In genomic region chr1:74256782-74257181, GRCm38 (mm10) we compare ENCODE assay signal across 26 mouse cellular contexts. TPM values are rescaled to one million over a fixed set of nuclear protein-coding genes. Genes with fewer than 3 reads are reported as not detected.
DNase-seq lines count a peak whose midpoint lies in the region; ATAC-seq and TF ChIP-seq lines count a peak whose summit lies in the region.
"Had no signal": no experiment of that assay in that cellular context is flagged by ENCODE, and none has a peak within 500 bp of the region (broad histone marks: within the 10 kb centered on the region; RNA-seq: fewer than 3 reads in every experiment).

No protein-coding gene starts in this region.

- no peak for TF ChIP-seq POLR2A in CH12.LX (IDR thresholded peaks at IDR 0.05; ENCODE audit: low read depth, low read length)
- no peak for TF ChIP-seq POLR2A in ES-Bruce4 (IDR thresholded peaks at IDR 0.05; ENCODE audit: insufficient read depth, low read length)

- H3K79me2 ChIP-seq in CH12.LX (replicated peaks; ENCODE audit: control insufficient read depth, extremely low read depth, insufficient read depth, poor library complexity, severe bottlenecking): peaks cover 38% of the 10 kb centered on the region

- ATAC-seq in heart, embryonic 15.5 days (replicated peaks; ENCODE audit: insufficient number of reproducible peaks, insufficient read depth, low FRiP score, low read depth): no peak; the same call in 1 of the 2 replicates

- H3K27ac ChIP-seq in heart, embryonic 15.5 days: peak overlapping the region; percentile 50
- H3K27ac ChIP-seq in CH12.LX (ENCODE audit: insufficient read depth, low read depth) (peak overlapping the region; percentile 17; the same call in 1 of the 2 replicates), ES-Bruce4 (ENCODE audit: insufficient read depth, low read length) (peak overlapping the region; percentile 83)
- H3K27ac ChIP-seq: forebrain, embryonic 12.5 days; hindbrain, embryonic 15.5 days; limb, embryonic 15.5 days; neural tube, embryonic 13.5 days; stomach, embryonic 15.5 days had no signal

- in situ Hi-C loops in CH12.LX (cut with MboI; ENCODE audit: low pct_ligation_motif_present, low pct_unique_long_range_greater_than_20kb, low sequenced_read_pairs): no loop called here

- H3K4me1 ChIP-seq in heart, embryonic 15.5 days (replicated peaks): peaks cover 14% of the 10 kb centered on the region
- H3K4me1 ChIP-seq in CH12.LX (ENCODE audit: control insufficient read depth in 1 of 2, insufficient read depth in 2 of 2) (peaks cover 11 to 39% of the 10 kb centered on the region in 2 experiments), ES-Bruce4 (ENCODE audit: control insufficient read depth, insufficient read depth, low read length) (peaks cover 4% of the 10 kb centered on the region)
- H3K4me1 ChIP-seq: forebrain, embryonic 12.5 days; hindbrain, embryonic 15.5 days; limb, embryonic 15.5 days; neural tube, embryonic 13.5 days; stomach, embryonic 15.5 days had no signal

- H3K27me3 ChIP-seq in heart, embryonic 15.5 days: no peaks in the 10 kb centered on the region
- no peaks in the 10 kb centered on the region for H3K27me3 ChIP-seq in CH12.LX (replicated peaks)
- no peaks in the 10 kb centered on the region for H3K27me3 ChIP-seq in ES-Bruce4 (ENCODE audit: control insufficient read depth, insufficient read depth, low read length, poor library complexity, severe bottlenecking)
- H3K27me3 ChIP-seq: forebrain, embryonic 12.5 days; hindbrain, embryonic 15.5 days; limb, embryonic 15.5 days; megakaryocyte, embryonic 14.5 days; neural tube, embryonic 13.5 days; stomach, embryonic 15.5 days had no signal

- WGBS in heart, embryonic 15.5 days: 43% methylated on average over 4 of the region's 4 CpGs

- TF ChIP-seq EP300 in CH12.LX (IDR thresholded peaks at IDR 0.05; ENCODE audit: low read length) (no peak), ES-Bruce4 (IDR thresholded peaks at IDR 0.05; ENCODE audit: insufficient read depth, low read depth, low read length) (peak; percentile 93)

- no peak for TF ChIP-seq CTCF in CH12.LX (conservative IDR thresholded peaks at IDR 0.05 in 1 of 2, IDR thresholded peaks at IDR 0.05 in 1 of 2; ENCODE audit: low read depth in 2 of 2, low read length in 2 of 2)
- no peak for TF ChIP-seq CTCF in ES-Bruce4 (IDR thresholded peaks at IDR 0.05; ENCODE audit: low read depth, low read length)

- no peak for TF ChIP-seq RAD21 in CH12.LX (IDR thresholded peaks at IDR 0.05; ENCODE audit: low read depth, low read length)

- no peak for DNase-seq in heart, adult 18-20 months
- no peak for DNase-seq in CH12.LX (ENCODE audit: extremely low read depth)
- peak; percentile 54 for DNase-seq in heart, postnatal 4 days
- DNase-seq in retina, embryonic 14.5 days (ENCODE audit: low spot score): no peak
- DNase-seq in thymus, adult 18-20 months: no peak
- DNase-seq: adrenal gland, adult 2 months; cerebellum, adult 9-10 months; kidney, adult 11 months; lung, postnatal 14 days; midbrain, embryonic 14.5 days; right cerebral cortex, postnatal 14 days had no signal

- H3K9ac ChIP-seq in heart, embryonic 15.5 days: no peak overlapping the region
- H3K9ac ChIP-seq in CH12.LX (ENCODE audit: insufficient read depth, low read depth) (no peak overlapping the region), ES-Bruce4 (ENCODE audit: low read depth, poor library complexity, severe bottlenecking) (no peak overlapping the region)
- H3K9ac ChIP-seq: forebrain, embryonic 12.5 days; hindbrain, embryonic 15.5 days; limb, embryonic 15.5 days; neural tube, embryonic 13.5 days; stomach, embryonic 15.5 days had no signal

- no peak overlapping the region for H3K4me3 ChIP-seq in heart, embryonic 15.5 days
- H3K4me3 ChIP-seq in CH12.LX (replicated peaks in 1 of 3; ENCODE audit: low read depth in 2 of 3, low read length in 2 of 3, poor library complexity in 1 of 3) (no peak overlapping the region), ES-Bruce4 (ENCODE audit: low read depth, low read length) (no peak overlapping the region)
- H3K4me3 ChIP-seq: forebrain, embryonic 12.5 days; hindbrain, embryonic 15.5 days; limb, embryonic 15.5 days; megakaryocyte, embryonic 14.5 days; neural tube, embryonic 13.5 days; stomach, embryonic 15.5 days had no signal

- H3K9me3 ChIP-seq in heart, embryonic 15.5 days (replicated peaks): no peaks in the 10 kb centered on the region
- H3K9me3 ChIP-seq in CH12.LX (replicated peaks; ENCODE audit: low read length) (no peaks in the 10 kb centered on the region), ES-Bruce4 (replicated peaks; ENCODE audit: control insufficient read depth, insufficient read depth, low read length, poor library complexity, severe bottlenecking) (no peaks in the 10 kb centered on the region)
- H3K9me3 ChIP-seq: forebrain, embryonic 12.5 days; hindbrain, embryonic 15.5 days; limb, embryonic 15.5 days; megakaryocyte, embryonic 14.5 days; neural tube, embryonic 13.5 days; stomach, embryonic 15.5 days had no signal

- dilution Hi-C loops in CH12.LX (cut with MboI; ENCODE audit: extremely low pct_ligation_motif_present, extremely low pct_unique_long_range_greater_than_20kb, low sequenced_read_pairs): no loop called here

- no peak overlapping the region for H3K4me2 ChIP-seq in heart, embryonic 15.5 days
- no peak overlapping the region for H3K4me2 ChIP-seq in CH12.LX (ENCODE audit: insufficient read depth, low read depth, poor library complexity, severe bottlenecking)
- H3K4me2 ChIP-seq: forebrain, embryonic 12.5 days; hindbrain, embryonic 15.5 days; limb, embryonic 15.5 days; neural tube, embryonic 13.5 days; stomach, embryonic 15.5 days had no signal

- H3K36me3 ChIP-seq in heart, embryonic 15.5 days: peaks cover 87% of the 10 kb centered on the region
- peaks cover 62 to 88% of the 10 kb centered on the region in 2 experiments for H3K36me3 ChIP-seq in CH12.LX (replicated peaks in 1 of 2; ENCODE audit: control insufficient read depth in 1 of 2, insufficient read depth in 1 of 2, low read length in 1 of 2)
- peaks cover 36% of the 10 kb centered on the region for H3K36me3 ChIP-seq in ES-Bruce4 (ENCODE audit: control insufficient read depth, insufficient read depth, low read length, poor library complexity, severe bottlenecking)

TF ChIP-seq in CH12.LX, 34 proteins besides CTCF, POLR2A, EP300 and RAD21 (continues in another document):
- no peak for TF ChIP-seq NELFE (IDR thresholded peaks at IDR 0.05; ENCODE audit: low read depth, low read length)
- no peak for TF ChIP-seq IRF4 (IDR thresholded peaks at IDR 0.05; ENCODE audit: low read depth, low read length)
- TF ChIP-seq MAZ (IDR thresholded peaks at IDR 0.05; ENCODE audit: low read depth, low read length): no peak
- no peak for TF ChIP-seq SMC3 (IDR thresholded peaks at IDR 0.05; ENCODE audit: low read depth, low read length)
- TF ChIP-seq JUN (IDR thresholded peaks at IDR 0.05; ENCODE audit: insufficient read depth, low read depth, low read length): no peak
- TF ChIP-seq KAT2A (IDR thresholded peaks at IDR 0.05; ENCODE audit: insufficient replicate concordance, low read length): no peak
- no peak for TF ChIP-seq CHD1 (IDR thresholded peaks at IDR 0.05; ENCODE audit: low read depth, low read length)
- TF ChIP-seq USF1 (IDR thresholded peaks at IDR 0.05; ENCODE audit: low read depth, low read length): no peak
- TF ChIP-seq POLR2AphosphoS2 (IDR thresholded peaks at IDR 0.05; ENCODE audit: low read depth, low read length): no peak
- no peak for TF ChIP-seq MAFK (IDR thresholded peaks at IDR 0.05; ENCODE audit: insufficient replicate concordance, low read length)
- TF ChIP-seq TCF12 (IDR thresholded peaks at IDR 0.05; ENCODE audit: low read depth, low read length): no peak

RNA-seq across cellular contexts. Expression of gene Arpc2, which starts 20.9 kb away (rescaled TPM):
- 406 and 413 TPM in 2 replicates for polyA plus RNA-seq in heart, embryonic 15.5 days (2015; fragmentation: Nextera tagmentation; extraction: Ambion mirVana)
- total RNA-seq in heart, adult 18-20 months (2021): 100 to 1,000 TPM; 141 to 153 TPM
- 218 and 234 TPM in 2 replicates for total RNA-seq in CH12.LX (2012; rRNA removed)
- 455 and 462 TPM in 2 replicates for total RNA-seq in CH12.LX (2014; rRNA removed)
- 504 and 522 TPM in 2 replicates for polyA plus RNA-seq in CH12.LX (2012; ENCODE audit: insufficient read length, low read depth)
- polyA plus RNA-seq in ES-Bruce4 (2011; ENCODE audit: insufficient read depth, insufficient read length, low read depth, missing spikeins): 282 and 284 TPM in 2 replicates
- total RNA-seq in heart, postnatal 4 days (2021): 100 to 1,000 TPM; 246 to 249 TPM

RNA-seq across cellular contexts. Expression of gene Gpbar1, which starts 21.6 kb away (rescaled TPM):
- 0.13 and 0.34 TPM in 2 replicates for polyA plus RNA-seq in heart, embryonic 15.5 days (2015; fragmentation: Nextera tagmentation; extraction: Ambion mirVana)
- total RNA-seq in heart, adult 18-20 months (2021): not detected
- 0.21 TPM in 1 of 2 replicates, not detected in the other for total RNA-seq in CH12.LX (2012; rRNA removed)
- total RNA-seq in CH12.LX (2014; rRNA removed): not detected in 2 replicates
- polyA plus RNA-seq in CH12.LX (2012; ENCODE audit: insufficient read length, low read depth): not detected in 2 replicates
- polyA plus RNA-seq in ES-Bruce4 (2011; ENCODE audit: insufficient read depth, insufficient read length, low read depth, missing spikeins): not detected in 2 replicates
- total RNA-seq in heart, postnatal 4 days (2021): not detected
- total RNA-seq: adrenal gland, adult 2 months; common myeloid progenitor, adult 5-6 weeks; gastrocnemius, adult 8-10 months; heart, postnatal 10 days; layer of hippocampus, adult 18-20 months; left cerebral cortex, postnatal 36 days; MEL had no signal
- polyA plus RNA-seq: C2C12; hindbrain, embryonic 15.5 days; neural tube, embryonic 13.5 days had no signal

RNA-seq across cellular contexts. Expression of gene Aamp, which starts 27.8 kb away (rescaled TPM):
- 168 and 209 TPM in 2 replicates for polyA plus RNA-seq in heart, embryonic 15.5 days (2015; fragmentation: Nextera tagmentation; extraction: Ambion mirVana)
- 100 to 1,000 TPM in 1 of 2 experiments, 10 to 100 TPM in 1; 99.8 to 102 TPM for total RNA-seq in heart, adult 18-20 months (2021)
- total RNA-seq in CH12.LX (2012; rRNA removed) (151 and 163 TPM in 2 replicates), CH12.LX (2014; rRNA removed) (103 and 108 TPM in 2 replicates)
- polyA plus RNA-seq in CH12.LX (2012; ENCODE audit: insufficient read length, low read depth) (172 and 193 TPM in 2 replicates), ES-Bruce4 (2011; ENCODE audit: insufficient read depth, insufficient read length, low read depth, missing spikeins) (96.3 and 103 TPM in 2 replicates)
- 100 to 1,000 TPM; 103 to 105 TPM for total RNA-seq in heart, postnatal 4 days (2021)

RNA-seq across cellular contexts. Expression of gene Pnkd, which starts 27.9 kb away (rescaled TPM):
- 276 and 288 TPM in 2 replicates for polyA plus RNA-seq in heart, embryonic 15.5 days (2015; fragmentation: Nextera tagmentation; extraction: Ambion mirVana)
- total RNA-seq in heart, adult 18-20 months (2021): 100 to 1,000 TPM; 138 to 151 TPM
- total RNA-seq in CH12.LX (2012; rRNA removed) (117 and 154 TPM in 2 replicates), CH12.LX (2014; rRNA removed) (42.7 and 45.5 TPM in 2 replicates)
- polyA plus RNA-seq in CH12.LX (2012; ENCODE audit: insufficient read length, low read depth) (263 and 318 TPM in 2 replicates), ES-Bruce4 (2011; ENCODE audit: insufficient read depth, insufficient read length, low read depth, missing spikeins) (40.9 and 43.6 TPM in 2 replicates)
- 100 to 1,000 TPM; 198 to 211 TPM for total RNA-seq in heart, postnatal 4 days (2021)

RNA-seq across cellular contexts. Expression of gene Tmbim1, which starts 48.6 kb away (rescaled TPM):
- polyA plus RNA-seq in heart, embryonic 15.5 days (2015; fragmentation: Nextera tagmentation; extraction: Ambion mirVana): 44.9 and 48.1 TPM in 2 replicates
- total RNA-seq in heart, adult 18-20 months (2021): 10 to 100 TPM; 40.2 to 46.3 TPM
- total RNA-seq in CH12.LX (2012; rRNA removed) (30.9 and 32.4 TPM in 2 replicates), CH12.LX (2014; rRNA removed) (26.6 and 28.3 TPM in 2 replicates)
- polyA plus RNA-seq in CH12.LX (2012; ENCODE audit: insufficient read length, low read depth) (31.1 and 35.1 TPM in 2 replicates), ES-Bruce4 (2011; ENCODE audit: insufficient read depth, insufficient read length, low read depth, missing spikeins) (58.8 and 62.2 TPM in 2 replicates)
- 10 to 100 TPM; 43.4 to 44.3 TPM for total RNA-seq in heart, postnatal 4 days (2021)

Comparison
In these comparisons a context has a peak if more than half of its experiments do, and no peak if none do; other contexts are left out.
1. H3K27ac ChIP-seq: peak in every context shown above with its lines; median percentile 83 in ES-Bruce4; 50 in heart, embryonic 15.5 days; 17 in CH12.LX.